Mouse (Mus musculus) layer of hippocampus, adult 9-10 months (tissue): ENCODE measurements at regions not wholly inside any gene's neighbourhood (a gene's known extent, or its start where the extent isn't known, plus 50 kb on each side); places are given as distances from the start of the nearest gene placed in this dataset.
"Not testable (repeated sequence)": the region's sequence is repeated elsewhere in the genome, so short reads cannot be mapped to it uniquely, and the experiment has no call there.

Source experiments
- DNase-seq: peaks from one replicate; pipeline ENCODE4 v3.0.0; 2022; ENCODE audit warnings: low spot score

GRCm38 (mm10) chr8:102223097-102223496 lies 562.3 kb downstream of the Cdh11 start:
- DNase-seq = no peak

- DNase-seq = no peak
These were observed 579.8 kb downstream of the Cdh11 start for GRCm38 (mm10) chr8:102205633-102206032.

GRCm38 (mm10) chr8:102159541-102160197 lies 625.8 kb downstream of the Cdh11 start:
- DNase-seq = no peak

DNA sequence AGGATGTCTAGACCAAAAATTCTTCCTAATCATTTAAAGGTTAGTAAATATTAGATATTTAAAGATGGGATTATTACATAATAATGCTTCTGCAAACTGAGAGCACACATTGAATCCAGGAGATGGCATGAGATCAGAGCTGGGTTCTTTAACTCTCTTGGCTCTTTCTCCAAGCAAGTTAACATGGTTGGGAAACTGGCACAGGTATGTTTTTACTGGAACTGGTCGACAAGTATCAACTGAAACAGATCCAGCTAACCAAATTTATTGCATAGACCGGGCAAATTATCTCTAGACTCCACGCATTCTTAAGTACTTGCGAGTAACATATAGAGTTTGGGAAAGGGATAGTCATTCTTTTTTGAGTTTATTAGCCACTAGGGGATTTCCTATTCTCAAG lies 666.8 kb downstream of the Cdh11 start:
- no peak for DNase-seq

DNA sequence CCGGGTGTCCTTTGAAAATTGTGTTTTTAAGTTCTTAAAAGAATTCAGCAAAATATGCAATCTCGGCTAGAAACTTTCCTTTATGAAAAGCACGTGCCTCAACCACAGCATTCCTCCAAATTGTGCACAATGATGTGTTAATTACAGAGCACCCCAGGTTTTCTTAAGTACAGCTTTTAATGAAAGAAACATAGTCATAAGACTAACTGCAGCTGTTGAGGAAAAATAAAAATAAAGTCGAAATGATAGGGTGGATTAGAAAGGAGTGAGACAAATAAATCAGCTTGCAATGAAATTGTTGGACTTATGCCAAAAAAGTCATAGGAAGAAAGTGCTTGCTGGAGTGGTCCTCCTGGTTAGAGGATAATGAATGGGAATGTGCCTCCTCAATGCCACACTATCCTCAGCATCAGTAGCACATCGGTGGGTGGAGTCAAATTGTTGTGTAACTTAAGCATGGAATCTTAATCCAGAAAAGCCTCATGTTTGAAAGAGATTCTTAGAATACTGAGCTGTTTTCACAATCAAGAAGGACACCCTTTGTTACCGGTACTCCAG lies 668.5 kb downstream of the Cdh11 start:
- DNase-seq = no peak

GRCm38 (mm10) chr8:102103773-102104172 lies 681.7 kb downstream of the Cdh11 start:
- no peak for DNase-seq

DNA sequence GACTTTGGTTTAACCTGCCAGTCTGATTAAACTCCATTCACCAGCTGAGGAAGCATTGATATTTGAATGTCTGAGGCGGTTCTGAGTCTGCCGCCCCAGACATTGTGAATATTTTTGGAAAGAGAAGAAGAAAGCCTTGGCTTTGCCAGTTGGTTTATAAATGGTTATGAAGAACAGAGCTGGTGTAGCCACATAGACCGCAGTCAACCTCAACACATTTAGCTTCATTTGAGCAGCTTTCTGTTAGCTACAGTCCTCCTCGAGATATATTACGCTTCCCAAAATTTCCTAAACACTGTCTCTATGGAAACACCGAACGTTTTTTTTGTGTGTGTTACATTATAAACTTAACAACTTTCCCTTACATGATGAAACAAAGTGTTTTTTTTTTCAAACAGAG lies 688.7 kb downstream of the Cdh11 start:
- no peak for DNase-seq

GRCm38 (mm10) chr8:102085927-102086326 lies 699.5 kb downstream of the Cdh11 start:
- no peak for DNase-seq

DNA sequence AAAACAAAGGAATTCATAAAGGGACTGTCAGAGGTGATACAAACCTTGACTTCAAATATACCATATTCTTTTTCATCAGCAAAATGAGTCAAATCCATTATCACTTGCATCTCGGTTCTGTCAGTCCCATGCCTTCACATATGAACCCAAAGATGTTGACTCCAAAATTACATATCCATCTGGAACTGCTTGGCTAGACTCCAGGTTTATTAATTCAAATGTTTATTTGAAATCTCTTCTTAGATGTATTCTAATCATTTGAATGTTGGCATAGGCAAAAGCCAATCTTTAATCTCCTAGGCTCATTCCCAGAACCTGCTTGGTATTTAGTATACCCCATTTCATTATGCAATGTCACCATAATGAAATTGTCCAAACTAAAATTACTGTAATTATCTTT lies 709.8 kb downstream of the Cdh11 start:
- DNase-seq = peak; percentile 30

GRCm38 (mm10) chr8:102064137-102064536 lies 721.3 kb downstream of the Cdh11 start:
- no peak for DNase-seq

- no peak for DNase-seq
These were observed 732.0 kb downstream of the Cdh11 start for GRCm38 (mm10) chr8:102053429-102053828.

DNA sequence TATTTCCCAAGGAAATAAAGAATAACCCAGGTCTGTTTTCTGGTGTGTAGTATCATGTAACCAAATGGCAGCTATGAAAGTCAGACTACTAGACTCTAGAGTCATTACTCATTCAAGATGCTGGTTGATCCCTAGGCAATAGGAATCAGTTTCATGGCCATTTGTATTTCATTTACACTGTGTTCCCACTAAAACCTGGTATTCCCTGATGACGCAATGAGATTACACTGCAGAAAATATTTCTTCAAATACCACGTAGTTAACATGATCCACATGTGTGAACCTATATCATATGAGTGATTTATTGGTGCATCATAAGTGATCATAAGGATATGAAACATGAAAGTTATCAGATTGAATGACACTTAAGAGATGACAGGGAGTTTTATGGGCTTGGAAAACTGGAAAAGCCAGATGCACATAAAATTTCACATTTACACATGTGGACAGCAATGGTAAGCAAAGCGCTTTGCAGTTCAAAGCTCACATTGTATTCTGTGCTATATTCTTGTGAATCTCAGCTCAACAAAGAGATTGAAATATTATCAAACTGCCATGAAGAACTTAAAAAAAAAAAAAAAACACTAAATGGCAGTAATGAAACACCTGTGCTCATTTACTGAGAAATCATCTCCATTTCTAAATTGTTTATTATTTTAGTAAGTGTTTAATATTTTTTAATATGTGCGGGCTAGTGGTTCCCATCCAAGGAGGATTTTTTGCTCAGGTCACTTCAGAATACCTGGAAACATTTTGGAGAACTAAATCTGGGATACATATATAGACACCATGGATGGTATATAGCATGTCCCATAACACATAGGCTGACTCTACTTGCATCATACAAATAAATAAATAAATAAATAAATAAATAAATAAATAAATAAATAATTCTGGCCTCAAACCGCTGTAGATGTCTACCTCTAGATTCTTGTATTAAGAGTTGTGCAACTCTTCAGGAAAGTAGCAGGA lies 758.2 kb downstream of the Cdh11 start:
- no peak for DNase-seq

- DNase-seq = no peak
These were observed 761.0 kb downstream of the Cdh11 start for GRCm38 (mm10) chr8:102024472-102024871.

- DNase-seq = peak; percentile 37
These were observed 767.7 kb downstream of the Cdh11 start for GRCm38 (mm10) chr8:102017776-102018175.

DNA sequence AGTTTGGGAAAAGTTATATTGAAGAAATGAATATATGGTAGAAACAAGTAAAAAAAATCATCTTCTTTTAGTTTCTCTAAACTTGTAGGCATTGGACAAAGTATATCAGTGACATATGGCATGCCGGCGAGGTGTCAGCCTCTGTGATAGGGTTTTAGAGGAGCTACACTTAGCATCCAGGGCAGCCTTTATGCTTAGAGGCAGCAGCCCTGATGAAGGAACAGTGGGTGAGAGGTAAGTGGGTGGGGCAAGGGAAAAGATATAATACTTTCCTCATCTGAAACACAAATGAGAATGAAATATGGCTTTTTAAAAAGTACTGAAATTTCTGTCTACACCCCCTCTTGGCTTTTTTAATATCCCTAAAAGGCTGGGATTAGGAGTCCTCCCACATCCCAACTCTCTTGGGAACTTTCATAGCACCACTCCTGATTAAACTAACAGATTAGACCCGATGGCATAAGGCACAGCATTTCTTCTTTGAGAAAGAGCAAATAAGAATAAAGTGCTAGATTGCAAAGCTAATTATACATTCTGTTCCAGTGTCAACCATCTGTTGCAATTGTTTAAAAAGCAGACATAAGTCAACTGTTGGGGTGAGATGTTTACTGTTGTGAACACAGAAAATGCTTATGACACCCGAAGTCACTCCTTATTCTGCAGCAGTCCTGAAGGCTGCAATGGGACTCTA lies 785.0 kb downstream of the Cdh11 start:
- DNase-seq = no peak

DNA sequence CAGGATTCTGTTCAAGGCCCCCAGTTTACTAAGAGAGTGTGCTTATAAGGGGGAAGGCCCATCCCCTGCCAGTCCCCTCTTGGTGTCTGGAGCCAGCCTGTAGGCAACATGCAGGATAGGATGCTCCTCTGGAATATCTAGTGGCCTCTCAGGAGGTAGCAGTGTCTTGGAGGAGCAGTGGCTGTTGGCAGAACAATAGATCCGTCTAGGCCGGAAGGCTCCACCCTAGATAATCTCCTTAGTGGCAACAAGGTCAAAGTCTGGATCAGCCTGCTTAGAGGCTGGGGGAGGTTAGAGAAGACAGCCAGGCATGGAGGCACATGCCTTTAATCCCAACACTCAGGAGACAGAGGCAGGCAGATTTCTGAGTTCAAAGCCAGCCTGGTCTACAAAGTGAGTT lies 788.7 kb downstream of the Cdh11 start:
- DNase-seq = not testable (repeated sequence)

DNA sequence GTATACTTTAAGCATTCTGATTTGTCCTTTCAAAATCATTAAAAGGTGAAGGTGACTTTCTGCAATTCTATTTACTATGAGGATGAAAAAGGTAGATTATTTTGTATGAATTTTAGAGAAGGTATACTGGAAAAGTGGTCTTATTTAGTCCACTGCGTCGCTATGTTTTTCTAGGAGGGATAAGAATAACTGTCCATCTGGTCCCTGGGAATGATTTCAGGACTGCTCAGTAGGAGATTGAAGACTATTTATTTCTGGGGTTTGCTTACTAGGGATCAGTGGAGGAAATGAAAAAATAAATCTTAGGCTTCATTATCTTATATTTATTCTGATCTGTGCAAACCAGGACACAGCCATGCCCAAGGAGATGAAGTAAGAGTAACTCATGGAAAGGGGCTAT lies 828.6 kb downstream of the Cdh11 start:
- DNase-seq = no peak

DNA sequence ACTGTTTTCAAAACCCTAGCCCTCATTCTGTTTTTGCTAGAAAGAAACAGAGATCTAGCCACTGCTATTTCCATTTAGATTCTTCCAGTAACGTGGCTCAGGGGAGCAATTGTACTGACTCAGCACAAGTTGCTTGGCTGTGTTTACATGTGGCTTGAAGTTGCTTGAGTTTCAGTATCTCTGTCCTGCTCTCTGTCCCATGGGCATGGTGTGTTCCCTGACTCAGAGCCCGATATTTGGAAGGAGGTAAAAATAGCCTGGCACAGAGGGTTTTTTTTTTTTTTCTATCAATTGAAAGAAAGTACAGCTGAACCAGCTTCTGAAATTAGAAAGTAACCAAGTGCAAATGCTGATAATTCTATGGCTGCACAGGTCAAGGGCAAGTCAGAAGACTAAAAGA lies 834.8 kb downstream of the Cdh11 start:
- DNase-seq = no peak

DNA sequence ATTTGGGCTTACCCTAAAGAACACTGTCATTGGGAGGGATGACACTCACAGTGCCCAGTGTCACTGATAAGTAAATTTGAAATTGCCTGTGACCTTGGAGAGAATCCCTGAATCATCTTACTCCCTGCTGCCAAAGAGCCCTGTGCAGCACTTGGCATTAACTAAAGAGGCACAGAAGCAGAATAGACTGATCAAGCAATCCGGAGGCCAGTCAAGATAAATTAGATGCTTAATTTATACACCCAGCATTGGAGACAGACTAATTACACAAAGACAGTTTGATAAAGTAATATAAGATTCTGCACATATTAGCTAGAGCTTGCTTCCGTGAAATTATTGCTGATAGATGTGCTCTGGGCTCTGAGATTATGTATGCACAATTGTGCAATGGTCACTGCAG lies 847.6 kb downstream of the Cdh11 start:
- DNase-seq = no peak

GRCm38 (mm10) chr8:101913665-101914064 lies 871.8 kb downstream of the Cdh11 start:
- DNase-seq = no peak
